Mouse (Mus musculus) embryonic fibroblast, embryonic 13.5 days (primary cell): Measurements from ENCODE around the gene Plcd3.

Experiments used
- CTCF ChIP-seq: IDR thresholded peaks from 2 replicates; pipeline ENCODE4 v1.5.1; 2011; ENCODE audit warnings: mild to moderate bottlenecking, control low read depth, low read length, moderate library complexity, borderline replicate concordance; ENCODE audit not compliant: insufficient read depth
- POLR2A ChIP-seq: IDR thresholded peaks from 2 replicates; pipeline ENCODE4 v1.6.1; 2011; ENCODE audit warnings: low read depth, mild to moderate bottlenecking, control low read depth, low read length, moderate library complexity

GRCm38 (mm10) chr11:103050153-103050552 is 51.3 kb downstream of the Plcd3 start:
- TF ChIP-seq CTCF = no peak
- TF ChIP-seq POLR2A = no peak
